Mouse (Mus musculus) lung, postnatal 0 days (tissue): ENCODE measurements at regions not wholly inside any gene's neighbourhood (a gene's known extent, or its start where the extent isn't known, plus 50 kb on each side); places are given as distances from the start of the nearest gene placed in this dataset.

Experiments
- CTCF ChIP-seq: IDR thresholded peaks from 2 replicates; pipeline ENCODE4 v1.5.1; 2016; ENCODE audit warnings: antibody characterized with exemption, mild to moderate bottlenecking
- EP300 ChIP-seq: IDR thresholded peaks from 2 replicates; pipeline ENCODE4 v1.6.1; 2016; ENCODE audit warnings: antibody characterized with exemption, mild to moderate bottlenecking, control low read depth

DNA sequence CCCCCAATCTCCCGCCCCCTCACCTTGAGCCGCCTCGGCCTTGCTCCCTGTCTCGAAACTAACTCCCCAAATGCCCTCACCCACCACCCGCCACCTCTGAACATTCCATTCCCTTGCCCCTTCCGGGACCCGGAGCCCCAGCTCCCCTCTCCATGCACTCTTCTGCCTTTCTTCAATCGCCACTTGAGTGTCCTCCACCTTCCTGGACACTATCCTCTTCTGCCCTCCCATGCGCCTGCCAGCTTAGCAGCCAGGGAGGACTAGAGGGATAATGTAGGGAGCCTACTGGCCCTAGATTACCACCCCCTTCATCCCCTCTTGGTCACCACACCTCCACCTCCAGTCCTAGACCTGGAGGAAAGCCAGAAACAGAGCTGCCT, 352.3 kb downstream of the Bcor start:
- TF ChIP-seq CTCF (no peak), EP300 (no peak)
